Mouse (Mus musculus) liver, postnatal 0 days (tissue): ENCODE data around the gene Tmem176b.
A peak's percentile ranks its signal among the peaks of the same experiment; 100 is the strongest.

ENCODE experiments used
- CTCF ChIP-seq: sonication (generic); IDR thresholded peaks from 2 replicates; pipeline ENCODE4 v1.5.1; 2016; ENCODE audit warnings: antibody characterized with exemption, low read depth
- EP300 ChIP-seq: IDR thresholded peaks from 2 replicates; pipeline ENCODE4 v1.6.1; 2016; ENCODE audit warnings: antibody characterized with exemption, low read depth, mild to moderate bottlenecking

DNA sequence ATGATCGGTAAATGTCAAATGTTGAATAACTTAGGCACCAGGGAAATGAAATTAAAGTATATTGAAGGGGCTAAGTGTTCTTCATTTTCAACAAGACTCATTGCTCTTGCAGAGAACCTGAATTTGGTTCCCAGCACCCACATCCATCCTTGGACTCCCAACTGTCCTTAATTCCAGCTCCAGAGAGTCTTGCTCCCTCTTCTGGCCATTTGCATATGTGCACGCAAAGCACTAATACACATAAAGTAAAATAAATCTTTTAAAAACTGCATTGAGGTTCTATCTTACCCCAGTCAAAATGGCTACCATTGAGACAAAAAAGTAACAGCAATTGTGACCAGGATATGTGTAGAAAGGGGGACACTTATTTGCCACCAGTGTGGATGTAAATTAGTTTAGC is 12.9 kb upstream of the Tmem176b start:
- TF ChIP-seq CTCF: peak; percentile 34
- TF ChIP-seq EP300: no peak
